Comparison of ENCODE assay signal across 8 mouse cellular contexts in the genomic region with DNA sequence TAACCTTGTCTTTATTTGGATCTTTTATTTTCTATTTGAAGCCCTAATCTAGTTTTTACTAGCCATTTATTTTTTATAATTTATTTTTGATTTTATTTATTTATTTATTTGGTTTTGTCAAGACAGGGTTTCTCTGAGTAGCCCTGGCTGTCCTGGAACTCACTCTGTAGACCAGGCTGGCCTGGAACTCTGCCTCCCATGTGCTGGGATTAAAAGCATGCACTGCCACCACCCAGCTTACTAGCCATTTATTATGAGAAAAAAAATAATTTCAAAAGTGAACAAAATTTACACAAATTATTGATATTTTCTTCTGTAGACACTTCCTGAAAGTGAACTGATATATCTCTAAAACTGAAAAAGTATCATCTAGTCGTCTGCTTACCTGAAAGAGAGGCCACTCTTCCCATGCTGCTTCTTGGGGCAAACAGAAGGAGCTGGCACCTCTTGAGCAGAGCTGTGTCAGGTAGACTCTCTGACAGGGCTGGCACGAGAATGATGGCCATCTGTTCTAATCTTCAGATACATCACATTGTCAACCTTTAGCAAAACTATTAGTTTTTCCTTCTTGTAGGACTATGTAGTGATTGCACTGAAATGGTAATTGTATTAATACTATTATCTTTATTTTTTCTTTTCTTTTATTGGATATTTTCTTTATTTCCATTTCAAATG.
"Had no signal": no experiment of that assay in that cellular context is flagged by ENCODE, and none has a peak within 500 bp of the region (broad histone marks: within the 10 kb centered on the region; RNA-seq: fewer than 3 reads in every experiment).

No protein-coding gene starts in this region.

- DNase-seq: kidney, postnatal 14 days; kidney, postnatal 4 days; liver; lung, adult 18-20 months; lung, postnatal 10 days; lung, postnatal 36 days; thymus, adult 2 months; thymus, postnatal 25 days had no signal
